Mouse (Mus musculus) ES-E14 (cell line): ENCODE measurements around the gene Pxdc1.

ENCODE experiments used
- MAFK ChIP-seq: IDR thresholded peaks from 2 replicates; pipeline ENCODE4 v1.6.1; 2014; ENCODE audit warnings: mild to moderate bottlenecking, low read depth, low read length, inconsistent platforms; ENCODE audit not compliant: insufficient read depth
- ZC3H11A ChIP-seq: IDR thresholded peaks from 2 replicates; pipeline ENCODE4 v1.6.1; 2012; ENCODE audit warnings: low read depth, mild to moderate bottlenecking, inconsistent platforms, low read length, borderline replicate concordance

GRCm38 (mm10) chr13:34612402-34612801, 40.9 kb downstream of the Pxdc1 start:
- TF ChIP-seq ZC3H11A (no peak), MAFK (no peak)
